Mouse (Mus musculus) liver, embryonic 14.5 days (tissue): Measurements from ENCODE around the gene Bcl11a. TPM values are rescaled to one million over a fixed set of nuclear protein-coding genes. Genes with fewer than 3 reads are reported as not detected.
A peak's percentile ranks its signal among the peaks of the same experiment; 100 is the strongest.

Source experiments
- ATAC-seq: fragments of 200-750 bp; cut with Nextera tagmentation; 2 replicates; pipeline ENCODE4 v1.8.0; 2017; ENCODE audit warnings: moderate number of reproducible peaks, mild to moderate bottlenecking, moderate library complexity; ENCODE audit not compliant: insufficient read depth
- DNase-seq, 3 experiments: peaks; one replicate each; pipeline ENCODE4 v3.0.0-alpha.2; 2012 to 2013; ENCODE audit warnings: low read depth in 3 of 3, low spot score in 3 of 3
- H3K27ac ChIP-seq: fragments of 300-500 bp; sonication (generic); 2 replicates; pipeline ENCODE4 v1.5.1; 2014; ENCODE audit warnings: moderate library complexity, mild to moderate bottlenecking, control low read depth, inconsistent platforms
- H3K27me3 ChIP-seq: fragments of 300-500 bp; sonication (generic); 2 replicates; pipeline ENCODE4 v1.6.1; 2014; ENCODE audit warnings: mild to moderate bottlenecking, low read length, moderate library complexity; ENCODE audit not compliant: control insufficient read depth, insufficient read depth
- H3K36me3 ChIP-seq: fragments of 300-500 bp; sonication (generic); replicated peaks from 2 replicates; pipeline ENCODE4 v1.6.1; 2014; ENCODE audit warnings: low read depth; ENCODE audit not compliant: control insufficient read depth, insufficient read depth
- H3K4me1 ChIP-seq, 2 experiments: fragments of 200-500 bp in 1 of 2; fragments of 300-500 bp in 1 of 2; sonication (generic) in 1 of 2; replicated peaks; 2 replicates each; pipeline ENCODE4 v1.6.1; 2012 to 2014; ENCODE audit warnings: antibody characterized with exemption in 1 of 2, inconsistent platforms in 1 of 2, low read length in 1 of 2; ENCODE audit not compliant: control insufficient read depth in 2 of 2, insufficient read depth in 2 of 2
- H3K4me2 ChIP-seq: fragments of 300-500 bp; sonication (generic); 2 replicates; pipeline ENCODE4 v1.6.1; 2014; ENCODE audit warnings: low read depth, mild to moderate bottlenecking, control low read depth, moderate library complexity
- H3K4me3 ChIP-seq, 2 experiments: fragments of 200-500 bp in 1 of 2; fragments of 300-500 bp in 1 of 2; sonication (generic) in 1 of 2; 2 replicates each; pipeline ENCODE4 v1.5.1; 2012 to 2014; ENCODE audit warnings: low read depth in 2 of 2, low read length in 2 of 2, mild to moderate bottlenecking in 2 of 2, control low read depth in 1 of 2, inconsistent platforms in 1 of 2, moderate library complexity in 1 of 2; ENCODE audit not compliant: insufficient read depth in 1 of 2
- H3K9ac ChIP-seq: fragments of 300-500 bp; sonication (generic); replicated peaks from 2 replicates; pipeline ENCODE4 v1.6.1; 2014; ENCODE audit warnings: mild to moderate bottlenecking, control low read depth, moderate library complexity
- H3K9me3 ChIP-seq: fragments of 300-500 bp; sonication (generic); 2 replicates; pipeline ENCODE4 v1.6.1; 2016; ENCODE audit warnings: low read length, mixed read lengths; ENCODE audit not compliant: control insufficient read depth
- CTCF ChIP-seq: IDR thresholded peaks from 2 replicates; pipeline ENCODE4 v1.5.1; 2016; ENCODE audit warnings: antibody characterized with exemption, low read depth, control low read depth
- EP300 ChIP-seq: IDR thresholded peaks from 2 replicates; pipeline ENCODE4 v1.6.1; 2016; ENCODE audit warnings: antibody characterized with exemption, low read depth
- WGBS: fragments of 180-500 bp; shearing (Covaris S2); extraction: QIAGEN DNeasy Blood & Tissue Kit; methylation state at CpG from one replicate; pipeline ENCODE4 v1.1.7; 2014; ENCODE audit not compliant: insufficient replicate concordance; 5-methylcytosine and 5-hydroxymethylcytosine counted together
- polyA plus RNA-seq, 2 experiments: library from polyadenylated mRNA; depleted of rRNA in 1 of 2; stranded (reverse) in 1 of 2; unstranded in 1 of 2; fragments of >200 nt; fragmentation: Nextera tagmentation in 1 of 2; extraction: Ambion mirVana in 1 of 2; gene quantifications; 2 replicates each; pipeline versions ENCODE4 v1.2.1 to v1.2.3; 2012 to 2014

Bcl11a gene
- polyA plus RNA-seq, 2 experiments: 13.0 to 29.4 TPM

DNA sequence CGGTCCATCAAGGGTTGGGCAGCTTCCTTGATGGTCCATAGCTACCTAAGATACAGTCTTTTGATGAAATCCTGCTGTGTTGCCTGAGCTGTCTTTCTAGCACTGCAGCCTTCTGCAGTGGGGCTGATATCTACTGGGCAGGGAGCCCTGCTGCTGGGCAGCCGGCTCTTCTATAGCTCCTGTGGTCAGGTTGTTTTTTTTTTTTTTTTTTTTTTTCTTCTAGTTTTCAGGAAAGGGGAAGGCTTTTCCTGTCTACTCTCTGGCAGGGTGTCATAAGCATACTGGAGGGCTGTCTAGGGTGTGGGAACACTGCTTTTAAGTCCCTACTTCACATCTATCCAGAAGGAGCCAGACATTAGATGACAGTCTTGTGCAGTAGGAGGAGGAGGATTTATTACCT lies 24.5 kb downstream of the Bcl11a start:
- DNase-seq: no peak
- TF ChIP-seq CTCF (no peak), EP300 (no peak)
- 31% methylated on average over 2 of the region's 2 CpGs for WGBS
- 0 out of 2 replicates have a peak overlapping the region, but pooled peaks have one; percentile 9 for H3K9ac ChIP-seq
- ATAC-seq: peak; percentile 27; the same call in 1 of the 2 replicates
- H3K4me1 ChIP-seq: peaks cover 44 to 46% of the 10 kb centered on the region in 2 experiments
- H3K27ac ChIP-seq: peak overlapping the region; percentile 43
- H3K27me3 ChIP-seq: no peaks in the 10 kb centered on the region
- peaks cover 5% of the 10 kb centered on the region for H3K36me3 ChIP-seq
- no peak overlapping the region; the same call in 1 of the 2 replicates for H3K4me2 ChIP-seq
- no peaks in the 10 kb centered on the region for H3K9me3 ChIP-seq
- no peak overlapping the region for H3K4me3 ChIP-seq

- H3K27me3 ChIP-seq: no peaks in the 10 kb centered on the region
- H3K36me3 ChIP-seq: peaks cover 5% of the 10 kb centered on the region
- H3K9ac ChIP-seq: no peak overlapping the region
- no peak overlapping the region for H3K4me2 ChIP-seq
- DNase-seq: no peak
- no peak overlapping the region for H3K4me3 ChIP-seq
- 58% methylated on average over 6 of the region's 6 CpGs for WGBS
- H3K9me3 ChIP-seq: no peaks in the 10 kb centered on the region
- H3K27ac ChIP-seq: peak overlapping the region; percentile 17; the same call in 1 of the 2 replicates
- no peak for TF ChIP-seq CTCF
- TF ChIP-seq EP300: no peak
- H3K4me1 ChIP-seq: peaks cover 40 to 46% of the 10 kb centered on the region in 2 experiments
- no peak for ATAC-seq
Measured at GRCm38 (mm10) chr11:24103128-24103742, 25.4 kb downstream of the Bcl11a start.

DNA sequence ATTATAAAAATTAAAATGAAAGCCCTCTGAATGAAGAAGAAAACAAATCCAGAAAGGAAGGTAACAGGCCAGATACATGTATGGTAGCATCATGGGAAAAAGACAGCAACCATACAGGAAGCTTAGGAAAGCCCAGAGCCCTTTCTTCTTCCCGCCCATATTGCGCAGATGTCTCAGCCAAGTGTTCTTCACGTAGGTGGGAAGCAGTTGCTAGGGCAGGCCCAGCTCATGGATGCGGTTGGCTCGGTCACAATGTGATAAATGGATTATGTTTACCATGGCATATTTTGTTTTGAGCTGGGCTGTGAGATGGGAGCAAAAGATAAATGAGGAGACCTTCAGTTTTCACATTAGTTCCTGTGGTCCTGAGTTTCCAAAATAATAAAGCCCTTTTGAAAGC lies 29.6 kb downstream of the Bcl11a start:
- H3K36me3 ChIP-seq: peaks cover 5% of the 10 kb centered on the region
- no peak overlapping the region for H3K4me2 ChIP-seq
- WGBS: 79% methylated on average over 5 of the region's 5 CpGs
- H3K9me3 ChIP-seq: no peaks in the 10 kb centered on the region
- peaks cover 4 to 29% of the 10 kb centered on the region in 2 experiments for H3K4me1 ChIP-seq
- H3K27ac ChIP-seq: no peak overlapping the region
- H3K4me3 ChIP-seq: no peak overlapping the region
- DNase-seq: no peak
- H3K27me3 ChIP-seq: no peaks in the 10 kb centered on the region
- no peak for ATAC-seq
- TF ChIP-seq EP300 (no peak), CTCF (no peak)
- no peak overlapping the region for H3K9ac ChIP-seq

DNA sequence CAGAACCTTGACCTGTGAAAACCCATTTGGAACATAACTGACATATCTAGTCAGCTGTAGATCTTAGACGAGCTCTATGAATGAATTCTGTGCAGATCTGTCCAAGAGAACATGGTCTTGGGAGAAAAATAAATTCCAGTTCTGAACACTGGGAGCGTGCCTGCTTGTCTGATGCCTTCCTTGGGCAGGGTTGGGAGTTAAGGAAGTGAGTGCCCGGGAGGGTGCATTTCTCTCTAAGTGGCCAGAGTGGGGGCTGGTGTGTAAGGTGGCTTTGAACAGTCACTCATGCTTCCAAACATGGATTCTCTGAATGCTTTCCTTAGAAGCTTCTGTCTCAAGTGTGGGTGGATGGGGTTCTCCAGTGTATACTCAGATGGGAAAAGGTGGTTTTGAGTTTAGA lies 31.1 kb downstream of the Bcl11a start:
- Histone ChIP-seq H3K9ac (no peak overlapping the region), H3K4me1 (peaks cover 3 to 27% of the 10 kb centered on the region in 2 experiments; a peak in 3 of 4 replicates), H3K9me3 (no peaks in the 10 kb centered on the region), H3K36me3 (peaks cover 8% of the 10 kb centered on the region), H3K27ac (no peak overlapping the region), H3K4me2 (no peak overlapping the region), H3K27me3 (no peaks in the 10 kb centered on the region), H3K4me3 (no peak overlapping the region)
- ATAC-seq (no peak), DNase-seq (no peak)
- TF ChIP-seq EP300 (no peak), CTCF (no peak)
- WGBS: 37% methylated on average over 3 of the region's 3 CpGs

GRCm38 (mm10) chr11:24109388-24109787 lies 31.5 kb downstream of the Bcl11a start:
- Histone ChIP-seq H3K4me3 (no peak overlapping the region), H3K27ac (no peak overlapping the region), H3K9me3 (no peaks in the 10 kb centered on the region), H3K36me3 (peaks cover 8% of the 10 kb centered on the region), H3K27me3 (no peaks in the 10 kb centered on the region), H3K9ac (no peak overlapping the region), H3K4me1 (peaks cover 4 to 30% of the 10 kb centered on the region in 2 experiments; a peak in 3 of 4 replicates), H3K4me2 (no peak overlapping the region)
- no peak for DNase-seq
- no peak for TF ChIP-seq EP300
- TF ChIP-seq CTCF: no peak
- ATAC-seq: peak; percentile 29; the same call in 1 of the 2 replicates
- WGBS: 43% methylated on average over 3 of the region's 3 CpGs
